ENCODE assay signal across 8 mouse cellular contexts in genomic region chr14:61647881-61648684, GRCm38 (mm10). TPM values are rescaled to one million over a fixed set of nuclear protein-coding genes. Genes with fewer than 3 reads are reported as not detected.
DNase-seq lines count a peak whose midpoint lies in the region; ATAC-seq and TF ChIP-seq lines count a peak whose summit lies in the region.

No protein-coding gene starts in this region.

- WGBS in intestine, embryonic 15.5 days, result under 1% methylated on average over 63 of the region's 95 CpGs
- WGBS in liver, embryonic 11.5 days, result under 1% methylated on average over 76 of the region's 95 CpGs
- WGBS in midbrain, postnatal 0 days, result 1% methylated on average over 76 of the region's 95 CpGs
- WGBS in stomach, embryonic 15.5 days, result under 1% methylated on average over 83 of the region's 95 CpGs

- no peaks in the 10 kb centered on the region for H3K36me3 ChIP-seq in intestine, embryonic 15.5 days
- no peaks in the 10 kb centered on the region for H3K36me3 ChIP-seq in liver, embryonic 11.5 days (ENCODE audit: control insufficient read depth, insufficient read depth, low read length)
- no peaks in the 10 kb centered on the region for H3K36me3 ChIP-seq in midbrain, postnatal 0 days (ENCODE audit: insufficient read depth, low read length)
- H3K36me3 ChIP-seq in stomach, embryonic 15.5 days, result no peaks in the 10 kb centered on the region

- peak overlapping the region; percentile 76 for H3K4me2 ChIP-seq in intestine, embryonic 15.5 days (replicated peaks)
- peak overlapping the region; percentile 64 for H3K4me2 ChIP-seq in liver, embryonic 11.5 days
- H3K4me2 ChIP-seq in midbrain, postnatal 0 days (ENCODE audit: low read depth, low read length, poor library complexity, severe bottlenecking), result peak overlapping the region; percentile 93
- peak overlapping the region; percentile 75 for H3K4me2 ChIP-seq in stomach, embryonic 15.5 days

- peak; percentile 85 for ATAC-seq in intestine, embryonic 15.5 days
- peak; percentile 79 for ATAC-seq in liver, embryonic 11.5 days (replicated peaks; ENCODE audit: low FRiP score)
- peak; percentile 68 for ATAC-seq in midbrain, postnatal 0 days (ENCODE audit: low FRiP score)
- ATAC-seq in stomach, embryonic 15.5 days (ENCODE audit: insufficient read depth, low FRiP score, low read depth), result peak; percentile 77

- no peaks in the 10 kb centered on the region for H3K4me1 ChIP-seq in intestine, embryonic 15.5 days (replicated peaks)
- H3K4me1 ChIP-seq in liver, embryonic 11.5 days (replicated peaks; ENCODE audit: control insufficient read depth, insufficient read depth, low read length), result peaks cover 13% of the 10 kb centered on the region
- no peaks in the 10 kb centered on the region for H3K4me1 ChIP-seq in midbrain, postnatal 0 days (ENCODE audit: insufficient read depth, low read length)
- peaks cover 4% of the 10 kb centered on the region; the same call in 1 of the 2 replicates for H3K4me1 ChIP-seq in stomach, embryonic 15.5 days

- DNase-seq in layer of hippocampus, adult 11-12 months (ENCODE audit: low spot score), result peak; percentile 20
- no peak for DNase-seq in layer of hippocampus, adult 8-10 months (ENCODE audit: low spot score in 2 of 2)
- peak; percentile 71 to 73 for DNase-seq in cerebellum, postnatal 10 days
- DNase-seq in gastrocnemius, postnatal 10 days, result peak; percentile 61
- peak; percentile 72 for DNase-seq in liver, embryonic 11.5 days (ENCODE audit: low spot score)
- peak; percentile 27 for DNase-seq in midbrain, postnatal 0 days (ENCODE audit: low spot score)

- H3K4me3 ChIP-seq in intestine, embryonic 15.5 days (replicated peaks), result peak overlapping the region; percentile 93
- H3K4me3 ChIP-seq in liver, embryonic 11.5 days (ENCODE audit: low read depth, low read length), result peak overlapping the region; percentile 77
- peak overlapping the region; percentile 83 for H3K4me3 ChIP-seq in midbrain, postnatal 0 days (ENCODE audit: low read depth, low read length)
- peak overlapping the region; percentile 91 for H3K4me3 ChIP-seq in stomach, embryonic 15.5 days (replicated peaks)

- no peak for TF ChIP-seq CTCF in midbrain, postnatal 0 days (IDR thresholded peaks at IDR 0.05)

- no peaks in the 10 kb centered on the region for H3K27me3 ChIP-seq in intestine, embryonic 15.5 days (replicated peaks)
- no peaks in the 10 kb centered on the region for H3K27me3 ChIP-seq in liver, embryonic 11.5 days (replicated peaks; ENCODE audit: control insufficient read depth, insufficient read depth, low read length)
- H3K27me3 ChIP-seq in midbrain, postnatal 0 days (ENCODE audit: insufficient read depth, low read length), result no peaks in the 10 kb centered on the region
- no peaks in the 10 kb centered on the region for H3K27me3 ChIP-seq in stomach, embryonic 15.5 days (replicated peaks)

- H3K9ac ChIP-seq in intestine, embryonic 15.5 days, result peak overlapping the region; percentile 94
- H3K9ac ChIP-seq in liver, embryonic 11.5 days (ENCODE audit: low read depth, low read length), result peak overlapping the region; percentile 96
- peak overlapping the region; percentile 67 for H3K9ac ChIP-seq in midbrain, postnatal 0 days (replicated peaks; ENCODE audit: low read length, poor library complexity, severe bottlenecking)
- H3K9ac ChIP-seq in stomach, embryonic 15.5 days, result peak overlapping the region; percentile 98

- H3K27ac ChIP-seq in intestine, embryonic 15.5 days, result peak overlapping the region; percentile 96
- peak overlapping the region; percentile 99 for H3K27ac ChIP-seq in liver, embryonic 11.5 days (ENCODE audit: low read depth, low read length)
- H3K27ac ChIP-seq in midbrain, postnatal 0 days (ENCODE audit: low read depth, low read length), result peak overlapping the region; percentile 74
- H3K27ac ChIP-seq in stomach, embryonic 15.5 days, result peak overlapping the region; percentile 96

- no peaks in the 10 kb centered on the region for H3K9me3 ChIP-seq in intestine, embryonic 15.5 days
- H3K9me3 ChIP-seq in liver, embryonic 11.5 days (ENCODE audit: control insufficient read depth, low read length), result no peaks in the 10 kb centered on the region
- no peaks in the 10 kb centered on the region for H3K9me3 ChIP-seq in midbrain, postnatal 0 days (ENCODE audit: low read length)
- H3K9me3 ChIP-seq in stomach, embryonic 15.5 days, result no peaks in the 10 kb centered on the region

RNA-seq across cellular contexts. Expression of gene Kcnrg, which starts 40.8 kb away (rescaled TPM):
- 1 to 10 TPM in 1 of 4 experiments, under 1 TPM in 3; 0.43 to 1.5 (median 0.71) TPM for total RNA-seq in layer of hippocampus, adult 8-10 months (2022)
- under 1 TPM; 0.40 to 0.43 TPM for total RNA-seq in gastrocnemius, postnatal 10 days (2021)
- polyA plus RNA-seq in intestine, embryonic 15.5 days (2015; fragmentation: Nextera tagmentation; extraction: Ambion mirVana), result 0.31 and 0.73 TPM in 2 replicates
- 0.55 and 0.61 TPM in 2 replicates for polyA plus RNA-seq in liver, embryonic 11.5 days (2014; fragmentation: Nextera tagmentation; extraction: Ambion mirVana)
- 4.1 and 4.4 TPM in 2 replicates for total RNA-seq in midbrain, postnatal 0 days (2014; rRNA removed)
- polyA plus RNA-seq in midbrain, postnatal 0 days (2015; fragmentation: Nextera tagmentation; extraction: Ambion mirVana), result 2.2 and 2.5 TPM in 2 replicates
- polyA plus RNA-seq in stomach, embryonic 15.5 days (2015; fragmentation: Nextera tagmentation; extraction: Ambion mirVana), result 0.84 and 0.87 TPM in 2 replicates

RNA-seq across cellular contexts. Expression of gene Trim13, which starts 50.0 kb away (rescaled TPM):
- 10 to 100 TPM; 11.3 to 15.1 (median 14.5) TPM for total RNA-seq in layer of hippocampus, adult 8-10 months (2022)
- total RNA-seq in gastrocnemius, postnatal 10 days (2021), result 10 to 100 TPM; 18.8 to 21.7 TPM
- 8.9 and 11.3 TPM in 2 replicates for polyA plus RNA-seq in intestine, embryonic 15.5 days (2015; fragmentation: Nextera tagmentation; extraction: Ambion mirVana)
- polyA plus RNA-seq in liver, embryonic 11.5 days (2014; fragmentation: Nextera tagmentation; extraction: Ambion mirVana), result 12.8 and 14.2 TPM in 2 replicates
- 17.0 and 21.7 TPM in 2 replicates for total RNA-seq in midbrain, postnatal 0 days (2014; rRNA removed)
- 32.7 and 33.6 TPM in 2 replicates for polyA plus RNA-seq in midbrain, postnatal 0 days (2015; fragmentation: Nextera tagmentation; extraction: Ambion mirVana)
- 16.4 and 18.7 TPM in 2 replicates for polyA plus RNA-seq in stomach, embryonic 15.5 days (2015; fragmentation: Nextera tagmentation; extraction: Ambion mirVana)

Comparison
In these comparisons a context has a peak if more than half of its experiments do, and no peak if none do; other contexts are left out.
1. DNase-seq: peak in layer of hippocampus, adult 11-12 months (single experiment), cerebellum, postnatal 10 days (2 of 2), gastrocnemius, postnatal 10 days (single experiment), liver, embryonic 11.5 days (single experiment) and midbrain, postnatal 0 days (single experiment); none in layer of hippocampus, adult 8-10 months (0 of 2).
2. Peak in every context shown above with its lines, with median percentiles within 50 percentile points of each other: ATAC-seq, H3K27ac ChIP-seq, H3K4me2 ChIP-seq, H3K4me3 ChIP-seq and H3K9ac ChIP-seq.